Mouse (Mus musculus) kidney, embryonic 16.5 days (tissue): ENCODE measurements around the gene Sgf29. TPM values are rescaled to one million over a fixed set of nuclear protein-coding genes. Genes with fewer than 3 reads are reported as not detected.
A peak's percentile ranks its signal among the peaks of the same experiment; 100 is the strongest.

Experiments
- ATAC-seq: fragments of 200-750 bp; cut with Nextera tagmentation; 2 replicates; pipeline ENCODE4 v1.8.0; 2017; ENCODE audit warnings: moderate TSS enrichment; ENCODE audit not compliant: low FRiP score, low TSS enrichment
- H3K27ac ChIP-seq: fragments of 300-500 bp; sonication (generic); 2 replicates; pipeline ENCODE4 v1.5.1; 2014; ENCODE audit warnings: low read length
- H3K27me3 ChIP-seq: fragments of 300-500 bp; sonication (generic); 2 replicates; pipeline ENCODE4 v1.6.1; 2014; ENCODE audit warnings: low read length, control low read depth, mixed read lengths; ENCODE audit not compliant: insufficient read depth
- H3K36me3 ChIP-seq: fragments of 300-500 bp; sonication (generic); 2 replicates; pipeline ENCODE4 v1.6.1; 2014; ENCODE audit warnings: low read length, control low read depth, mixed read lengths; ENCODE audit not compliant: insufficient read depth
- H3K4me1 ChIP-seq: fragments of 300-500 bp; sonication (generic); 2 replicates; pipeline ENCODE4 v1.6.1; 2014; ENCODE audit warnings: low read length, control low read depth, mixed read lengths; ENCODE audit not compliant: insufficient read depth
- H3K4me2 ChIP-seq: fragments of 300-500 bp; sonication (generic); replicated peaks from 2 replicates; pipeline ENCODE4 v1.6.1; 2014; ENCODE audit warnings: low read depth, low read length
- H3K4me3 ChIP-seq: fragments of 300-500 bp; sonication (generic); 2 replicates; pipeline ENCODE4 v1.5.1; 2014; ENCODE audit warnings: mild to moderate bottlenecking, low read length
- H3K9ac ChIP-seq: fragments of 300-500 bp; sonication (generic); replicated peaks from 2 replicates; pipeline ENCODE4 v1.6.1; 2014; ENCODE audit warnings: low read length
- H3K9me3 ChIP-seq: fragments of 300-500 bp; sonication (generic); 2 replicates; pipeline ENCODE4 v1.6.1; 2016; ENCODE audit warnings: low read length, control low read depth
- WGBS: fragments of 180-500 bp; shearing (Covaris S2); extraction: QIAGEN DNeasy Blood & Tissue Kit; methylation state at CpG from one replicate; pipeline ENCODE4 v1.1.7; 2014; 5-methylcytosine and 5-hydroxymethylcytosine counted together
- polyA plus RNA-seq: library from polyadenylated mRNA; unstranded; fragments of >200 nt; fragmentation: Nextera tagmentation; extraction: Ambion mirVana; gene quantifications from 2 replicates; pipeline ENCODE4 v1.2.1, GENCODE M21; 2015

Gene Sgf29
- polyA plus RNA-seq = 50.7 and 57.2 TPM in 2 replicates

- peak; percentile 98 for ATAC-seq
- H3K4me1 ChIP-seq = peaks cover 13% of the 10 kb centered on the region
- peak within 1 kb of the TSS; percentile 89 for H3K9ac ChIP-seq
- WGBS = 1% methylated on average over 57 of the region's 57 CpGs
- H3K4me2 ChIP-seq = peak within 1 kb of the TSS; percentile 85
- H3K27me3 ChIP-seq = no peaks in the 10 kb centered on the region
- H3K27ac ChIP-seq = peak within 1 kb of the TSS; percentile 97
- H3K9me3 ChIP-seq = no peaks in the 10 kb centered on the region
- H3K4me3 ChIP-seq = peak within 1 kb of the TSS; percentile 77
- H3K36me3 ChIP-seq = no peaks in the 10 kb centered on the region
Measured at GRCm38 (mm10) chr7:126649231-126650051, at the start of gene Sgf29. Gene Sgf29 (plus strand): TSS chr7:126649309.

GRCm38 (mm10) chr7:126601896-126602295 lies 47.2 kb upstream of the Sgf29 start:
- 39% methylated on average over 5 of the region's 5 CpGs for WGBS
- no peak overlapping the region for H3K4me2 ChIP-seq
- no peak overlapping the region for H3K27ac ChIP-seq
- no peaks in the 10 kb centered on the region for H3K36me3 ChIP-seq
- H3K9ac ChIP-seq = no peak overlapping the region
- no peak overlapping the region for H3K4me3 ChIP-seq
- ATAC-seq = no peak
- H3K9me3 ChIP-seq = no peaks in the 10 kb centered on the region
- H3K27me3 ChIP-seq = no peaks in the 10 kb centered on the region
- H3K4me1 ChIP-seq = no peaks in the 10 kb centered on the region

- Histone ChIP-seq H3K4me3 (no peak overlapping the region), H3K9me3 (no peaks in the 10 kb centered on the region), H3K4me1 (no peaks in the 10 kb centered on the region), H3K4me2 (no peak overlapping the region), H3K9ac (no peak overlapping the region), H3K36me3 (no peaks in the 10 kb centered on the region), H3K27ac (no peak overlapping the region), H3K27me3 (no peaks in the 10 kb centered on the region)
- ATAC-seq = no peak
- WGBS = 85% methylated on average over 3 of the region's 3 CpGs
Measured at GRCm38 (mm10) chr7:126602650-126603049, 46.5 kb upstream of the Sgf29 start.

GRCm38 (mm10) chr7:126606611-126607010 lies 42.5 kb upstream of the Sgf29 start:
- no peaks in the 10 kb centered on the region for H3K9me3 ChIP-seq
- H3K4me1 ChIP-seq = no peaks in the 10 kb centered on the region
- H3K9ac ChIP-seq = no peak overlapping the region
- no peak overlapping the region for H3K27ac ChIP-seq
- 62% methylated on average over 5 of the region's 5 CpGs for WGBS
- no peaks in the 10 kb centered on the region for H3K27me3 ChIP-seq
- H3K4me2 ChIP-seq = no peak overlapping the region
- no peaks in the 10 kb centered on the region for H3K36me3 ChIP-seq
- no peak for ATAC-seq
- no peak overlapping the region for H3K4me3 ChIP-seq

- no peaks in the 10 kb centered on the region for H3K9me3 ChIP-seq
- H3K9ac ChIP-seq = no peak overlapping the region
- H3K4me1 ChIP-seq = no peaks in the 10 kb centered on the region
- H3K36me3 ChIP-seq = no peaks in the 10 kb centered on the region
- no peaks in the 10 kb centered on the region for H3K27me3 ChIP-seq
- no peak overlapping the region for H3K4me2 ChIP-seq
- 76% methylated on average over 3 of the region's 3 CpGs for WGBS
- no peak overlapping the region for H3K27ac ChIP-seq
- no peak overlapping the region for H3K4me3 ChIP-seq
- no peak for ATAC-seq
Measured at GRCm38 (mm10) chr7:126607064-126607463, 42.0 kb upstream of the Sgf29 start.

GRCm38 (mm10) chr7:126607796-126608195 lies 41.3 kb upstream of the Sgf29 start:
- Histone ChIP-seq H3K9ac (no peak overlapping the region), H3K27ac (no peak overlapping the region), H3K9me3 (no peaks in the 10 kb centered on the region), H3K4me3 (no peak overlapping the region), H3K4me2 (no peak overlapping the region), H3K4me1 (no peaks in the 10 kb centered on the region), H3K27me3 (no peaks in the 10 kb centered on the region), H3K36me3 (no peaks in the 10 kb centered on the region)
- 84% methylated on average over 5 of the region's 5 CpGs for WGBS
- ATAC-seq = no peak

GRCm38 (mm10) chr7:126612736-126613135 lies 36.4 kb upstream of the Sgf29 start:
- no peak overlapping the region for H3K27ac ChIP-seq
- 75% methylated on average over 3 of the region's 3 CpGs for WGBS
- no peak for ATAC-seq

GRCm38 (mm10) chr7:126616707-126617106 lies 32.4 kb upstream of the Sgf29 start:
- ATAC-seq = no peak
- WGBS = 75% methylated on average over 3 of the region's 3 CpGs

More at GRCm38 (mm10) chr7:126612736-126613135, 36.4 kb upstream of the Sgf29 start:
- H3K9me3 ChIP-seq = no peaks in the 10 kb centered on the region
- no peak overlapping the region for H3K4me2 ChIP-seq
- no peaks in the 10 kb centered on the region for H3K27me3 ChIP-seq
- no peaks in the 10 kb centered on the region for H3K4me1 ChIP-seq
- H3K9ac ChIP-seq = no peak overlapping the region
- no peaks in the 10 kb centered on the region for H3K36me3 ChIP-seq
- H3K4me3 ChIP-seq = no peak overlapping the region

GRCm38 (mm10) chr7:126619559-126620275 lies 29.4 kb upstream of the Sgf29 start:
- H3K27ac ChIP-seq = no peak overlapping the region
- no peak overlapping the region for H3K4me2 ChIP-seq
- H3K36me3 ChIP-seq = no peaks in the 10 kb centered on the region
- no peaks in the 10 kb centered on the region for H3K9me3 ChIP-seq
- no peaks in the 10 kb centered on the region for H3K27me3 ChIP-seq
- no peak for ATAC-seq
- no peak overlapping the region for H3K9ac ChIP-seq
- no peaks in the 10 kb centered on the region for H3K4me1 ChIP-seq
- H3K4me3 ChIP-seq = no peak overlapping the region
- 72% methylated on average over 10 of the region's 10 CpGs for WGBS

More at GRCm38 (mm10) chr7:126616707-126617106, 32.4 kb upstream of the Sgf29 start:
- Histone ChIP-seq H3K4me1 (no peaks in the 10 kb centered on the region), H3K9ac (no peak overlapping the region), H3K9me3 (no peaks in the 10 kb centered on the region), H3K4me2 (no peak overlapping the region), H3K36me3 (no peaks in the 10 kb centered on the region), H3K4me3 (no peak overlapping the region), H3K27ac (no peak overlapping the region), H3K27me3 (no peaks in the 10 kb centered on the region)
